Mouse (Mus musculus): Measurements from ENCODE around the gene 4930579F01Rik. TPM values are rescaled to one million over a fixed set of nuclear protein-coding genes. Genes with fewer than 3 reads are reported as not detected.

4930579F01Rik gene
- polyA plus RNA-seq, 1 experiment from 2014 or later, result 0.24 TPM

DNA sequence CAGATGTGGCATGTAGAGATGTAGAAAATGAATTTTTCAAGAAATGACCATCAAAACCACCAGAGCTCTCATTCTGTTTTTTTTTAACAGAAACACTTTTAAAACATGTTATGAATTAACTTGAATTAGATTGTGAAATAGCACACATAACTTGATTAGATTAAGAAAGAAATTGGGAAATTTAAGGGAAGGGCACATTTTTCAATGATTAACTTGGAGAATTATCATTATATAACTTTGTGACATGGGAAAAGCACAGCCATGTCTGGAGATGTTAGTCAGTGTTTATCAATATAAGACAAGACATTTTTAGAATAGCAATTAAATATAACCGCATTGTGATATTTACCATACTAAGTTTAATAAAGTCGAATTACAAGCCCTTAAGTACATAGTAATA lies 37.9 kb upstream of the 4930579F01Rik start:
- Histone ChIP-seq H3K4me3 (ENCODE audit: low read length) (no peak overlapping the region), H3K4me1 (ENCODE audit: control insufficient read depth, insufficient read depth, low read length) (0 out of 2 replicates have a peak, but pooled peaks cover 3% of the 10 kb centered on the region), H3K4me2 (ENCODE audit: low read depth, low read length) (no peak overlapping the region), H3K27me3 (replicated peaks; ENCODE audit: control insufficient read depth, insufficient read depth, low read length) (no peaks in the 10 kb centered on the region), H3K9me3 (ENCODE audit: control insufficient read depth, low read length) (no peaks in the 10 kb centered on the region), H3K27ac (ENCODE audit: low read length) (no peak overlapping the region), H3K36me3 (ENCODE audit: control insufficient read depth, insufficient read depth, low read length) (no peaks in the 10 kb centered on the region), H3K9ac (ENCODE audit: low read depth, low read length) (no peak overlapping the region)
- 74% methylated on average over 2 of the region's 2 CpGs for WGBS
- peak; percentile 34; the same call in 1 of the 2 replicates for ATAC-seq

DNA sequence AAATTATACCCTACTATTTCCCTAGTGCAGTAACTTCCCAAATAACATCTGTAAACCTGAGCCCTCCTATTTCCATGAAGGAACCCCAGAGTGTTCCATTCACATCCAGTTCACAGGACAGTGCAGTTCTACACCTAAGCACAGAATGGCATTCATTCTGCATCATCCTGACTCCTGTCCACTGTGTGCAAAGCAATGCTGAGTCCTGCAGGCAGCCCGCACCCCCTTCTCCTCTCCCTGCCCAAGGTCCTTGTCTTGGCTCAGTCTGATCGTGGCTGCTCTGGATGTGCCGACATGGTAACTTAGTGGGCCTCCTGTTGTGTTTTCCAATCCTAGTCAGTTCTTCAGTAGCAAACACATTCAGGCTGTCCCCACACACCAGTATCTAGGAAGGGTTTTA lies 36.6 kb upstream of the 4930579F01Rik start:
- 0 out of 2 replicates have a peak, but pooled peaks cover 3% of the 10 kb centered on the region for H3K4me1 ChIP-seq (ENCODE audit: control insufficient read depth, insufficient read depth, low read length)
- no peak overlapping the region for H3K4me3 ChIP-seq (ENCODE audit: low read length)
- no peak overlapping the region for H3K4me2 ChIP-seq (ENCODE audit: low read depth, low read length)
- H3K36me3 ChIP-seq (ENCODE audit: control insufficient read depth, insufficient read depth, low read length), result no peaks in the 10 kb centered on the region
- no peak for ATAC-seq
- H3K27me3 ChIP-seq (replicated peaks; ENCODE audit: control insufficient read depth, insufficient read depth, low read length), result no peaks in the 10 kb centered on the region
- H3K9ac ChIP-seq (ENCODE audit: low read depth, low read length), result no peak overlapping the region
- peak overlapping the region; percentile 83 for H3K27ac ChIP-seq (ENCODE audit: low read length)
- WGBS, result 84% methylated on average over 3 of the region's 3 CpGs
- H3K9me3 ChIP-seq (ENCODE audit: control insufficient read depth, low read length), result no peaks in the 10 kb centered on the region

DNA sequence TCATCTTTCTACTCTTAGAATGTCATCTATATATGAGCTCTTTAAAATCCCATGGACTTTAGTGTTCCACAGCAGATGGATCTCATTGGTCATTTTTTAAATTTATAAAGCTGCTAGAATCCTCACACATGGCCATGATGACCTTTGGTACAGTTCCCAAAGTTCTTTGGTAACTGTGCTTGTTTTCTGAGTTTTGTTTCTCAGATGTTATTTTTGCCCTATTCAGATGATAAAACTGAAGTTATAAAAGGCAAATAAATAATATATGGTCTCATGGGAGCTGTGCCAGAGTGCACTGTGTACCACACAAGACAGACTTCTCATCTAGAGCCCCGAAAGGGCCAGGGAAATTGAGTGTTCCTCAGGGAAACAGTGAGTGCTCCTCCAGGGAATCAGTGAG lies 35.8 kb upstream of the 4930579F01Rik start:
- no peak for ATAC-seq
- 89% methylated on average over 1 of the region's 1 CpGs for WGBS
- Histone ChIP-seq H3K4me1 (ENCODE audit: control insufficient read depth, insufficient read depth, low read length) (0 out of 2 replicates have a peak, but pooled peaks cover 3% of the 10 kb centered on the region), H3K27me3 (replicated peaks; ENCODE audit: control insufficient read depth, insufficient read depth, low read length) (no peaks in the 10 kb centered on the region), H3K27ac (ENCODE audit: low read length) (no peak overlapping the region), H3K36me3 (ENCODE audit: control insufficient read depth, insufficient read depth, low read length) (no peaks in the 10 kb centered on the region), H3K4me3 (ENCODE audit: low read length) (no peak overlapping the region), H3K4me2 (ENCODE audit: low read depth, low read length) (no peak overlapping the region), H3K9me3 (ENCODE audit: control insufficient read depth, low read length) (no peaks in the 10 kb centered on the region), H3K9ac (ENCODE audit: low read depth, low read length) (no peak overlapping the region)

DNA sequence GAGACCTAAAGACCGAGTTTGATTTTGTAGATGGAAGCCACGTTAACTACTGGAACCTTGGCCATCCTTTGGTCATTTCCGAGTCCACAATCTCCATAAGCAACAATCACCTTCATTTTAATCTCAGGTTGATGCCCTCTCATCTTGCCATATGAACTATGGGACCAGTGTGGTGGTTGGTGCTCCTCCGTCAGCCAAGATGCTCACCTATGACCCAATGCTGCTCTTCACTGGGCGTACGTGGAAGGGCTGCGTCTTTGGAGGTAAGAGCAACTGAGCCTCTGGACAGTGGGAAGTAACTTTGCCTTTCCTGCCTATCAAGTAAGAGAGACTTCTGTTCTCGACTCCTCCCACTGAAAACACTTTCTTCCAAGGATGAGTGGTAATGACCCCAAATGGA lies 34.2 kb upstream of the 4930579F01Rik start:
- Histone ChIP-seq H3K4me2 (ENCODE audit: low read depth, low read length) (no peak overlapping the region), H3K4me3 (ENCODE audit: low read length) (no peak overlapping the region), H3K4me1 (ENCODE audit: control insufficient read depth, insufficient read depth, low read length) (0 out of 2 replicates have a peak, but pooled peaks cover 3% of the 10 kb centered on the region), H3K27me3 (replicated peaks; ENCODE audit: control insufficient read depth, insufficient read depth, low read length) (no peaks in the 10 kb centered on the region), H3K9ac (ENCODE audit: low read depth, low read length) (no peak overlapping the region), H3K27ac (ENCODE audit: low read length) (no peak overlapping the region), H3K9me3 (ENCODE audit: control insufficient read depth, low read length) (no peaks in the 10 kb centered on the region), H3K36me3 (ENCODE audit: control insufficient read depth, insufficient read depth, low read length) (no peaks in the 10 kb centered on the region)
- WGBS, result 96% methylated on average over 8 of the region's 8 CpGs
- no peak for ATAC-seq

DNA sequence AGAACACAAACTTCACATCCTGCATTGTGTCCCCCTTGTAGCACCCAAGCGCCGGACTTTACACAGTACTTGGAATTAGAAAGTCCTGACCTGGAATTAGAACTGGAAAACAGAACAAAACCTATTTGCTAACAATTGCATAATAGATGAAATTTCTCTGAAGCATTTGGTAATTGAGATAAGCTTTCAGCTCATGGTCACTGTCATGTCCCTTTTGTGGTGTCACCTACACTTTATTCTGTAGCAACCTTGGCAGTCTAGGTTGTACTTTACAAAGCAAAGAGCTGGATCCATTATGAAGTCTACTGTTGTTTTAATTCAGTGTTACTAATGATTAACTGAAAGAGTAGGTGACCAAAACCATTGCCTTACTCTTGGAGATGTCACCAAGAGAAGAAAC lies 33.5 kb upstream of the 4930579F01Rik start:
- Histone ChIP-seq H3K4me2 (ENCODE audit: low read depth, low read length) (no peak overlapping the region), H3K9ac (ENCODE audit: low read depth, low read length) (no peak overlapping the region), H3K4me3 (ENCODE audit: low read length) (no peak overlapping the region), H3K27ac (ENCODE audit: low read length) (no peak overlapping the region), H3K36me3 (ENCODE audit: control insufficient read depth, insufficient read depth, low read length) (no peaks in the 10 kb centered on the region), H3K27me3 (replicated peaks; ENCODE audit: control insufficient read depth, insufficient read depth, low read length) (no peaks in the 10 kb centered on the region), H3K9me3 (ENCODE audit: control insufficient read depth, low read length) (no peaks in the 10 kb centered on the region), H3K4me1 (ENCODE audit: control insufficient read depth, insufficient read depth, low read length) (0 out of 2 replicates have a peak, but pooled peaks cover 3% of the 10 kb centered on the region)
- WGBS, result 90% methylated on average over 2 of the region's 2 CpGs
- no peak for ATAC-seq

DNA sequence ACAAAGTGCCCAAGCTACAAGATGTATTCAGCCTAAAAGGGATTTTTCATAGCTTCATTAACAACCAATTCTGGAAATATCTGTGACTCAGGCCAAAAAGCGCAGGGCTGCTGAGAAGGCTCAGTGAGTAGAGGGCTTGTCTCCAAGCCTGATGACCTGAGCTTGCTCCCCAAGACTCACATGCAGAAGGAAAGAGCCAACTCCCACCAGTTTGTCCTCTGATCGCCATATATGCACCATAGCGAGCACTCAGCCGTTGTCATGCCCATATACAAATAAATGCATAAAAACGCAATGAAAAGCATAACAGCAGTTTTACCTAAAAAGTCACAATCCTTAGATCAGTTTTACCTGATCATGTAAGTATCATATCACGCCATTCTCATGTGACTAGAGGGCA lies 32.9 kb upstream of the 4930579F01Rik start:
- Histone ChIP-seq H3K27ac (ENCODE audit: low read length) (no peak overlapping the region), H3K9ac (ENCODE audit: low read depth, low read length) (no peak overlapping the region), H3K9me3 (ENCODE audit: control insufficient read depth, low read length) (no peaks in the 10 kb centered on the region), H3K4me1 (ENCODE audit: control insufficient read depth, insufficient read depth, low read length) (0 out of 2 replicates have a peak, but pooled peaks cover 3% of the 10 kb centered on the region), H3K36me3 (ENCODE audit: control insufficient read depth, insufficient read depth, low read length) (no peaks in the 10 kb centered on the region), H3K4me2 (ENCODE audit: low read depth, low read length) (no peak overlapping the region), H3K27me3 (replicated peaks; ENCODE audit: control insufficient read depth, insufficient read depth, low read length) (no peaks in the 10 kb centered on the region), H3K4me3 (ENCODE audit: low read length) (no peak overlapping the region)
- ATAC-seq, result no peak
- 93% methylated on average over 6 of the region's 6 CpGs for WGBS

DNA sequence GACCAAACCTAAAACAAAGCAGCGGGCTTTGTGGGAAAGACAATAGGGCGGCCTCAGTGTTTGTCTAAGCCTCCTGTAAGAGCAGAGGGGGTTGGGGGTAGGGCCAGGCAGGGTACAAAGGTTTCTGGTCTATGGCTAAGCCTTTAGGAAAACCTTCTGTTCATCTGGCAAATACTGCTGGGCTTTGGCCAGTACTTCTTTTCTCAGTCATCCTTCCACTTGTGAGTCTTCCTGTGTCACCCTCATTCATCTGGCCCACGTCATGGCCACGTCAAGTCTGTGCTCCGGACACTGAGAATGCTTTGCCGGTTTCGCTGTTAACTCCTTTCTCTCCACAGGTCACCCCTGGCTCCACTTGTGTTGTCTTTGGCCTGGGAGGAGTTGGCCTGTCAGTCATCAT lies 32.2 kb upstream of the 4930579F01Rik start:
- peak; percentile 58 for ATAC-seq
- Histone ChIP-seq H3K4me2 (ENCODE audit: low read depth, low read length) (no peak overlapping the region), H3K4me3 (ENCODE audit: low read length) (no peak overlapping the region), H3K9ac (ENCODE audit: low read depth, low read length) (no peak overlapping the region), H3K4me1 (ENCODE audit: control insufficient read depth, insufficient read depth, low read length) (0 out of 2 replicates have a peak, but pooled peaks cover 3% of the 10 kb centered on the region), H3K27ac (ENCODE audit: low read length) (no peak overlapping the region), H3K36me3 (ENCODE audit: control insufficient read depth, insufficient read depth, low read length) (no peaks in the 10 kb centered on the region), H3K27me3 (replicated peaks; ENCODE audit: control insufficient read depth, insufficient read depth, low read length) (no peaks in the 10 kb centered on the region), H3K9me3 (ENCODE audit: control insufficient read depth, low read length) (no peaks in the 10 kb centered on the region)
- WGBS, result 53% methylated on average over 7 of the region's 7 CpGs

DNA sequence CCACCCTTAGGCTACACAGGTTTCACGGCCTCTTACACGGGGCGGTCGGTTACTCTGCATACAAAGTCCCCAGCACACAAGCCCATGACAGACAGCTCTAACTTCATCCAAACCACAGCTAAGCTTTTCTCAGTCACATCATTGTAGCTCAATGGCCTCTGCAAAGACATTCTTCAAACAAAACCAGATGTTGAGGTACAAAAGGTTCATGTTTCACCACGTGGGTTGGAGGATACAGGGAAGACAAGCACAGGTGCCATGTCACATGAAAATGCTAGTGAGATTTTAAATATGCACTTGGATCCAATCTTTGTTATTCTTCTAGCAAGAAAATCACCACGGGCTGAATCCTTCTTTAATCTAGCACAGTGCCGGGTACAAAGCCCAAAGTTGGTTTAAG lies 31.7 kb upstream of the 4930579F01Rik start:
- Histone ChIP-seq H3K27ac (ENCODE audit: low read length) (no peak overlapping the region), H3K4me2 (ENCODE audit: low read depth, low read length) (no peak overlapping the region), H3K4me1 (ENCODE audit: control insufficient read depth, insufficient read depth, low read length) (0 out of 2 replicates have a peak, but pooled peaks cover 2% of the 10 kb centered on the region), H3K4me3 (ENCODE audit: low read length) (no peak overlapping the region), H3K9me3 (ENCODE audit: control insufficient read depth, low read length) (no peaks in the 10 kb centered on the region), H3K27me3 (replicated peaks; ENCODE audit: control insufficient read depth, insufficient read depth, low read length) (no peaks in the 10 kb centered on the region), H3K36me3 (ENCODE audit: control insufficient read depth, insufficient read depth, low read length) (no peaks in the 10 kb centered on the region), H3K9ac (ENCODE audit: low read depth, low read length) (no peak overlapping the region)
- no peak for ATAC-seq
- 75% methylated on average over 7 of the region's 7 CpGs for WGBS

DNA sequence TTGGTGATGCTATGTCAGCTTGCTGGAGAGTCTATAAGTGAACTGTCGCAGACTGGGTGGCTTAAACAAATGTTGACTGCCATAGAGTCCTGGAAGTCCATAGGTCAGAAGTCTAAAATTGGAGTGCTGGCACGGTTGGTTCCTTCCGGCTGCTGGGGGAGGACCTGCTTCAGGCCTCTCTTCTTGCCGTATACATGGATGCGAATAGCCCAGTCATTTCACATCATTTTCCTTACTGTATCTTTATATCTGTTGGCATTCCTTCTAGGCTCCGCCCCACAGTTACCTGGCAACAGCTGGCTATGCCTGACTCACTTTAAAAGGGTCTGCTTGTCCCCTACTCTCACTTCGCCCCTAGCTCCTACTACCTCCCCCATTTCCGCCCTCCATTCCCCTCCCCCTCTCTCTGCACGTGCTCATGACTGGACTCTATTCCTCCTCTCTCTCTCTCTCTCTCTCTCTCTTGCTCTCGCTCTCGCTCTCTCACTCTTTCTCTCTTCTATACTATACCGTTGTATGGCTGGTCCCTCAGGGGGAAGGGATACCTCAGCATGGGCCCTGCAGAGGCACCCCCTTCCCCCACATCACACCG lies 30.8 kb upstream of the 4930579F01Rik start:
- Histone ChIP-seq H3K27ac (ENCODE audit: low read length) (no peak overlapping the region), H3K9me3 (ENCODE audit: control insufficient read depth, low read length) (no peaks in the 10 kb centered on the region), H3K4me3 (ENCODE audit: low read length) (no peak overlapping the region), H3K4me2 (ENCODE audit: low read depth, low read length) (no peak overlapping the region), H3K27me3 (replicated peaks; ENCODE audit: control insufficient read depth, insufficient read depth, low read length) (no peaks in the 10 kb centered on the region), H3K9ac (ENCODE audit: low read depth, low read length) (no peak overlapping the region), H3K36me3 (ENCODE audit: control insufficient read depth, insufficient read depth, low read length) (no peaks in the 10 kb centered on the region), H3K4me1 (ENCODE audit: control insufficient read depth, insufficient read depth, low read length) (no peaks in the 10 kb centered on the region)
- no peak for ATAC-seq
- WGBS, result 88% methylated on average over 13 of the region's 13 CpGs

DNA sequence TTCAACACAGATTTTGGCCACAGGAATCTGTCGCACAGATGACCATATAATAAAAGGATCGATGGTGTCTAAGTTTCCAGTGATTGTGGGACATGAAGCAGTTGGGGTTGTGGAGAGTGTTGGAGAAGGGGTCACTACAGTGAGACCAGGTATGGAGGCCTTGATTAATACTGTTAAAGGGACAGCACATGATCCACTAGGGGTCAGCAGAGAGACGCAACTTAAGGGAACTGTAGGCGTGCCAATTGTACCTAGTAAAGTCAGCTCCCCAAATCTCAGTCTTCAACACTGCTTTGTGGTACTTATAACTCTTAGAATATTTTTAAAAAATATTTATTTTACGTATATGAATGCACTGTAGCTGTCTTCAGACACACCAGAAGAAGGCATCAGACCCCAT lies 29.3 kb upstream of the 4930579F01Rik start:
- WGBS, result 60% methylated on average over 5 of the region's 5 CpGs
- H3K9ac ChIP-seq (ENCODE audit: low read depth, low read length), result no peak overlapping the region

More for the DNA sequence above, 29.3 kb upstream of the 4930579F01Rik start:
- Histone ChIP-seq H3K27me3 (replicated peaks; ENCODE audit: control insufficient read depth, insufficient read depth, low read length) (no peaks in the 10 kb centered on the region), H3K27ac (ENCODE audit: low read length) (no peak overlapping the region), H3K4me3 (ENCODE audit: low read length) (no peak overlapping the region), H3K4me2 (ENCODE audit: low read depth, low read length) (no peak overlapping the region), H3K36me3 (ENCODE audit: control insufficient read depth, insufficient read depth, low read length) (no peaks in the 10 kb centered on the region), H3K9me3 (ENCODE audit: control insufficient read depth, low read length) (no peaks in the 10 kb centered on the region), H3K4me1 (ENCODE audit: control insufficient read depth, insufficient read depth, low read length) (no peaks in the 10 kb centered on the region)
- ATAC-seq, result peak; percentile 83
